Mouse (Mus musculus) bone marrow, adult 2 months (tissue): ENCODE results near the gene Cib3.

ENCODE experiments used
- CTCF ChIP-seq: fragments of 200-500 bp; IDR thresholded peaks from 2 replicates; pipeline ENCODE4 v1.5.1; 2011; ENCODE audit warnings: low read length, control low read depth; ENCODE audit not compliant: control insufficient read depth, insufficient read depth
- POLR2A ChIP-seq: fragments of 200-500 bp; IDR thresholded peaks from 2 replicates; pipeline ENCODE4 v1.6.1; 2011; ENCODE audit warnings: low read depth, mild to moderate bottlenecking, control low read depth, low read length, borderline replicate concordance; ENCODE audit not compliant: control insufficient read depth

- TF ChIP-seq CTCF (no peak), POLR2A (no peak)
Measured at GRCm38 (mm10) chr8:72197997-72198396, 14.6 kb downstream of the Cib3 start.
